Mouse (Mus musculus) intestine, postnatal 0 days (tissue): ENCODE measurements around the gene Rpl29. TPM values are rescaled to one million over a fixed set of nuclear protein-coding genes. Genes with fewer than 3 reads are reported as not detected.

Experiments
- ATAC-seq: fragments of 200-750 bp; cut with Nextera tagmentation; 2 replicates; pipeline ENCODE4 v1.8.0; 2017; ENCODE audit warnings: mild to moderate bottlenecking, moderate TSS enrichment, moderate library complexity
- H3K27ac ChIP-seq: fragments of 300-500 bp; sonication (generic); 2 replicates; pipeline ENCODE4 v1.5.1; 2014; ENCODE audit warnings: mild to moderate bottlenecking, low read depth, low read length, moderate library complexity
- H3K27me3 ChIP-seq: fragments of 300-500 bp; sonication (generic); replicated peaks from 2 replicates; pipeline ENCODE4 v1.6.1; 2014; ENCODE audit warnings: low read length, mixed read lengths; ENCODE audit not compliant: control insufficient read depth, insufficient read depth
- H3K36me3 ChIP-seq: fragments of 300-500 bp; sonication (generic); 2 replicates; pipeline ENCODE4 v1.6.1; 2014; ENCODE audit warnings: mild to moderate bottlenecking, moderate library complexity; ENCODE audit not compliant: control insufficient read depth, insufficient read depth
- H3K4me1 ChIP-seq: fragments of 300-500 bp; sonication (generic); replicated peaks from 2 replicates; pipeline ENCODE4 v1.6.1; 2014; ENCODE audit warnings: antibody characterized with exemption, low read length, mixed read lengths; ENCODE audit not compliant: control insufficient read depth, insufficient read depth
- H3K4me2 ChIP-seq: fragments of 300-500 bp; sonication (generic); replicated peaks from 2 replicates; pipeline ENCODE4 v1.6.1; 2014; ENCODE audit warnings: low read depth, mild to moderate bottlenecking, moderate library complexity
- H3K4me3 ChIP-seq: fragments of 300-500 bp; sonication (generic); 2 replicates; pipeline ENCODE4 v1.5.1; 2014; ENCODE audit warnings: low read depth, low read length
- H3K9ac ChIP-seq: fragments of 300-500 bp; sonication (generic); 2 replicates; pipeline ENCODE4 v1.6.1; 2014; ENCODE audit warnings: mild to moderate bottlenecking, low read depth, low read length
- H3K9me3 ChIP-seq: fragments of 300-500 bp; sonication (generic); 2 replicates; pipeline ENCODE4 v1.6.1; 2016; ENCODE audit warnings: mixed run types; ENCODE audit not compliant: control insufficient read depth
- CTCF ChIP-seq: sonication (generic); IDR thresholded peaks from 2 replicates; pipeline ENCODE4 v1.5.1; 2016; ENCODE audit warnings: low read depth, mild to moderate bottlenecking, control low read depth, antibody characterized with exemption, moderate library complexity
- WGBS: fragments of 180-500 bp; shearing (Covaris S2); extraction: QIAGEN DNeasy Blood & Tissue Kit; methylation state at CpG from one replicate; pipeline ENCODE4 v1.1.7; 2014; 5-methylcytosine and 5-hydroxymethylcytosine counted together
- polyA plus RNA-seq: library from polyadenylated mRNA; unstranded; fragments of >200 nt; fragmentation: Nextera tagmentation; extraction: Ambion mirVana; gene quantifications from 2 replicates; pipeline ENCODE4 v1.2.1, GENCODE M21; 2015

Gene Rpl29
- polyA plus RNA-seq, 1 experiment from 2014 or later: 575 TPM

DNA sequence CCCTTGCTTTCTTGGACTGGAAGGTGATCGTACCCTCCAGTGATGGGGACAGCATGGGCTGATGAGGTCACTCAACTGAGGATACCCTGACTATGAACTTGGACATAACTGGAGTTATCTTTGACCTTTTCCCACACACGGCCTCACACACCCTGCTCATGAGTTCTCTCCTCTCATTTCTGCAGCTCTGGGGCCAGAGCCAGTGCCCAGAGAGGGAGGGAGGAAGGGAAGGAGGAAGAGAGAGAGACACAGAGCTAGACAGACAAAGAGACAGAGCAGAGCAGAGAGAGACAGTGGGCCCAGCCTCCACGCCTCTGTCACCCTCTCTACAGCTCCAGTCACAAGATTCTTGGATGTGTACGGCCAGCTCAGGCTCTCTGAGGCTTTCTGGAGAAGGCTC, 43.1 kb downstream of the Rpl29 start:
- no peak overlapping the region for H3K4me2 ChIP-seq
- no peaks in the 10 kb centered on the region; the same call in 1 of the 2 replicates for H3K36me3 ChIP-seq
- no peak for ATAC-seq
- H3K4me1 ChIP-seq: peaks cover 8% of the 10 kb centered on the region
- no peaks in the 10 kb centered on the region for H3K27me3 ChIP-seq
- no peak overlapping the region for H3K9ac ChIP-seq
- 47% methylated on average over 4 of the region's 4 CpGs for WGBS
- peak overlapping the region; percentile 24; the same call in 1 of the 2 replicates for H3K27ac ChIP-seq
- no peak for TF ChIP-seq CTCF
- no peaks in the 10 kb centered on the region for H3K9me3 ChIP-seq
- H3K4me3 ChIP-seq: no peak overlapping the region

DNA sequence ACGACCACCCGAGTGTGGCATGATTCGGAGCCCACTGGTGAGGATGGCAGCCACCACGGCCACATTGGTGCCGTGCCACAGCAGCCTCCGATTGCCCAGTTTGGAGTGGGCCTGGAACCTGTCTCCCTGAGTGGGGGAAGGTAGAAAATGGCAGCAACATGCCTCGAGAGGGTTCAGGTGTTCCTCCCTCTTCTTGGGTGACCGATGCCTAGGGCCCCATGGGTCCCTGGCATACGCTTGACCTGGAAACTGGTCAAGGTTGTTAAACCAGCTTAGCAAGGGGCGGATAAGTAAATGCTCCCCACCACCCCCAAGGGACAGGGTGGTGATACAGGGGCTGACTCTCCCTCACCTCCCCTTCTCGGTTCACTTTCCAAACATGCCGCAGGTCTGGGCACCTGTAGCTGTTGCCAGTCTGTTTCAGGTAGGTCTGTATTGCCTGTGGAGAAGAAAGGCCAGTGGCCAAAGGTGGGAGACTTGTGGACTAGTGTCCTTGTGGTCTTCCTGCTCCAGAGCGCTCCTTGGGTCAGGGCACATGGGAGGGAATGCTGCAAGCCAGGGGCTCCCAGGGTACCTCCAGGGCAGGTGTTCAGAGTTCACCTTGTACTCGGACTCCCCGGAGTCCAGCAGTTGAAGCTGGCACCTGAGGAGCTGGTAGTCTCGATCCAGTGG, 44.0 kb downstream of the Rpl29 start:
- 79% methylated on average over 16 of the region's 16 CpGs for WGBS
- H3K9me3 ChIP-seq: no peaks in the 10 kb centered on the region

DNA sequence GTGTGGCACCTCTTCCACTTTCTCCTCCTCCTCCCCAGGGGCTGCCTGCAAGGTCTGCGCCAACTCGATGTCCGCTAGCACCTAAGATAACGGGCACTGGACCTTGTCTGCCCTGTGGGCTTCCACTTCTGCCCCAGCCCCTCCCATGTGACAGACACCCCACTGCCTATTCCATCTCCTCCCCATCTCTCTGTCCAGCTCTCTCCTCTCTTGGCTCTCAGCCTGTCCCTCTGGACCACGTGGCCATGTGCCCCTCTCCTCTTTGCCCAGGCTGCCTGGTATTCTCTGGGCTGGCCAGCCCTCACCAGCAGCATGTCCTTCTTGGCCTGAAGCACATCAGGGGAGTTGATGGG, 44.5 kb downstream of the Rpl29 start:
- no peaks in the 10 kb centered on the region; the same call in 1 of the 2 replicates for H3K36me3 ChIP-seq
- peaks cover 8% of the 10 kb centered on the region for H3K4me1 ChIP-seq
- 80% methylated on average over 5 of the region's 5 CpGs for WGBS
- no peak overlapping the region for H3K4me2 ChIP-seq
- H3K27me3 ChIP-seq: no peaks in the 10 kb centered on the region
- no peak overlapping the region for H3K9ac ChIP-seq
- no peak overlapping the region for H3K4me3 ChIP-seq
- TF ChIP-seq CTCF: no peak
- H3K27ac ChIP-seq: no peak overlapping the region
- no peak for ATAC-seq
- H3K9me3 ChIP-seq: no peaks in the 10 kb centered on the region

More for the DNA sequence above, 44.0 kb downstream of the Rpl29 start:
- Histone ChIP-seq H3K27me3 (no peaks in the 10 kb centered on the region), H3K4me1 (peaks cover 8% of the 10 kb centered on the region), H3K4me2 (no peak overlapping the region), H3K36me3 (no peaks in the 10 kb centered on the region; the same call in 1 of the 2 replicates), H3K27ac (no peak overlapping the region), H3K4me3 (no peak overlapping the region), H3K9ac (no peak overlapping the region)
- no peak for TF ChIP-seq CTCF
- ATAC-seq: no peak

DNA sequence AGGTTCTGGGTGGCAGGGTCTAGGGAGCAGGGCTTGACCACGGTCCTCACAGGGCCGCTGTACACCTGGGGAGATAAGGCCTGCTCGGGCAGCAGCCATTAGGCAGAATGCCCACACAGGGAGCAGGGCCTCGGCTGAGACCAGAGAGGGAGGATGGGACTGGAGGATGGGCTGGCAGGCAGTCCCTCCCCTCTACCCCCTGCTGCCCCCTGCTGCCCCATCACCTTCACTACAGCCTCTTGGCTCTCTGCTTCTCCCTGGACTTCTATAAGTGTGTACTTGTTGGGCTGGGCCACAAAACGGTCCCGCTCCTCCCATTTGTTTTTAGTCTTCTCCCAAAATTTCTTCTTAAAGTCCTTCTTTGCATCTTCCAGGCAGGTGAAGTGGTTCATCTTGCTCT, 45.2 kb downstream of the Rpl29 start:
- no peak for ATAC-seq
- peak; percentile 89 for TF ChIP-seq CTCF
- Histone ChIP-seq H3K36me3 (peaks cover 6% of the 10 kb centered on the region; the same call in 1 of the 2 replicates), H3K4me1 (peaks cover 8% of the 10 kb centered on the region), H3K4me3 (no peak overlapping the region), H3K4me2 (no peak overlapping the region), H3K27ac (no peak overlapping the region), H3K27me3 (no peaks in the 10 kb centered on the region), H3K9ac (no peak overlapping the region), H3K9me3 (no peaks in the 10 kb centered on the region)
- 12% methylated on average over 6 of the region's 6 CpGs for WGBS

DNA sequence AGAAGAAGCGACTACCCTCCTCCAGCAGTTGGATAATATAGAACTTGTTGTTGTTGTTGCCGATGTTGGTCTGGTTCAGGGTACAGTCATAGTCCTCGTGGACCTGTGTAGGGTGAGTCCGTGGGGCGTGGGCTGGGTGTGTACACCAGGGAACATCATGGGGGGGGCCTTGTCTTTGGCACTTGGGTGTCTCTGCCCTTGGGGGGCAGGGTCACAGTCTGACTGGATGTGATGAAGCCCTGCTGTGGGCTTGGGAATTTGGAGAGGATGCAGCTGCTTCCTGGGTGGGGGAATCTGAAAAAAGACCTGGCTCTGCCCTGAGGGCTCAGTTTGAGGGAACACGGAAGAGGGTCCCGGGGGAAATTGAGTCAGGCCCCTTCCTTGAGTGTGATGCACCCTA, 45.8 kb downstream of the Rpl29 start:
- WGBS: 70% methylated on average over 7 of the region's 7 CpGs
- TF ChIP-seq CTCF: no peak
- H3K36me3 ChIP-seq: peaks cover 12% of the 10 kb centered on the region; the same call in 1 of the 2 replicates
- no peak for ATAC-seq
- peaks cover 8% of the 10 kb centered on the region for H3K4me1 ChIP-seq
- H3K9me3 ChIP-seq: no peaks in the 10 kb centered on the region
- no peak overlapping the region for H3K27ac ChIP-seq
- H3K4me3 ChIP-seq: no peak overlapping the region
- 0 out of 2 replicates have a peak overlapping the region, but pooled peaks have one; percentile 53 for H3K4me2 ChIP-seq
- H3K9ac ChIP-seq: no peak overlapping the region
- H3K27me3 ChIP-seq: no peaks in the 10 kb centered on the region

DNA sequence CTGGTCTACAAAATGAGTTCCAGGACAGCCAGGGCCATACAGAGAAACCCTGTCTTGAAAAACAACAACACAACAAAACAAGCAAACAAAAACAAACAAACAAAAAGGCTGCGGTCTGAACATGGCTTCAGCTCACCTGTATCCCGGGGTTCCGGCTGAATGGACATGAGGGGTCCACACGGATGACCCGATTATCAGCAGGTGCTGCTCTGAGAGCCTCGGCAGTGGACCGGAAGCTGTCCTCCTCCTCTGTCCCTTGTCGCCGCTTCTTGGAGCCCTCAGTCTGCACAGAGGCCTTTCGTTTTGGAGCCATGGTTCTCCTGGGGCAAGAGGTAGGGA, 46.4 kb downstream of the Rpl29 start, which contains the start of gene Rrp9:
Gene Rrp9 (plus strand): TSS at position 301 of the 339 bp plus-strand sequence.
- TF ChIP-seq CTCF: no peak
- H3K4me2 ChIP-seq: peak within 1 kb of the TSS; percentile 53
- no peak for ATAC-seq
- no peaks in the 10 kb centered on the region for H3K9me3 ChIP-seq
- H3K4me1 ChIP-seq: peaks cover 8% of the 10 kb centered on the region
- no peaks in the 10 kb centered on the region for H3K27me3 ChIP-seq
- H3K27ac ChIP-seq: peak within 1 kb of the TSS; percentile 46; the same call in 1 of the 2 replicates
- H3K36me3 ChIP-seq: peaks cover 17% of the 10 kb centered on the region
- H3K9ac ChIP-seq: peak within 1 kb of the TSS; percentile 37; the same call in 1 of the 2 replicates
- H3K4me3 ChIP-seq: peak within 1 kb of the TSS; percentile 26
- 81% methylated on average over 10 of the region's 10 CpGs for WGBS
